Mouse (Mus musculus) heart, adult 2 months (tissue): Measurements from ENCODE around the gene Dnm2. TPM values are rescaled to one million over a fixed set of nuclear protein-coding genes. Genes with fewer than 3 reads are reported as not detected.

Source experiments
- DNase-seq, 2 experiments: peaks; one replicate each; pipeline ENCODE4 v3.0.0; 2021
- H3K27ac ChIP-seq: fragments of 200-600 bp; 2 replicates; pipeline ENCODE4 v1.8.1; 2022
- H3K27me3 ChIP-seq: fragments of 200-500 bp; 2 replicates; pipeline ENCODE4 v1.6.1; 2012; ENCODE audit warnings: mild to moderate bottlenecking, low read length, inconsistent platforms, mixed read lengths; ENCODE audit not compliant: control insufficient read depth, insufficient read depth
- H3K36me3 ChIP-seq: fragments of 200-500 bp; 2 replicates; pipeline ENCODE4 v1.6.1; 2012; ENCODE audit warnings: low read length, inconsistent platforms; ENCODE audit not compliant: control insufficient read depth, insufficient read depth
- H3K4me1 ChIP-seq: fragments of 200-500 bp; 2 replicates; pipeline ENCODE4 v1.6.1; 2011; ENCODE audit warnings: low read length; ENCODE audit not compliant: control insufficient read depth, insufficient read depth
- H3K4me3 ChIP-seq: fragments of 200-600 bp; 2 replicates; pipeline ENCODE4 v1.8.1; 2022
- H3K79me2 ChIP-seq: fragments of 200-500 bp; replicated peaks from 2 replicates; pipeline ENCODE4 v1.6.1; 2012; ENCODE audit warnings: mild to moderate bottlenecking, inconsistent platforms, low read length, moderate library complexity, mixed read lengths; ENCODE audit not compliant: control insufficient read depth, insufficient read depth
- H3K9ac ChIP-seq: fragments of 200-500 bp; 2 replicates; pipeline ENCODE4 v1.6.1; 2012; ENCODE audit warnings: low read depth, mild to moderate bottlenecking, control low read depth, inconsistent platforms, low read length, mixed read lengths
- CTCF ChIP-seq: fragments of 200-600 bp; IDR thresholded peaks from 2 replicates; pipeline ENCODE4 v1.8.1; 2022; ENCODE audit warnings: antibody characterized with exemption, mild to moderate bottlenecking, moderate library complexity
- EP300 ChIP-seq: fragments of 200-500 bp; IDR thresholded peaks from 2 replicates; pipeline ENCODE4 v1.6.1; 2011; ENCODE audit warnings: low read depth, low read length, control low read depth; ENCODE audit not compliant: insufficient read depth
- POLR2A ChIP-seq: fragments of 200-500 bp; IDR thresholded peaks from 2 replicates; pipeline ENCODE4 v1.6.1; 2011; ENCODE audit warnings: mild to moderate bottlenecking, low read depth, low read length, control low read depth; ENCODE audit not compliant: insufficient read depth
- WGBS: fragments of 180-500 bp; shearing (Covaris S2); methylation state at CpG from one replicate; pipeline ENCODE4 v1.1.7; 2018; 5-methylcytosine and 5-hydroxymethylcytosine counted together
- intact Hi-C: fragments of 180-260 bp; cut with DNase I; formaldehyde crosslinking; loops from one replicate; pipeline ENCODE4 v1.15.1; 2025
- polyA plus RNA-seq: library from polyadenylated mRNA; depleted of rRNA; stranded (reverse); fragments of >200 nt; gene quantifications from 2 replicates; pipeline ENCODE4 v1.2.3, GENCODE M21; 2012
- total RNA-seq, 2 experiments: library from RNA; stranded (reverse); gene quantifications; 2 replicates each; pipeline ENCODE4 v1.2.3; 2021

Gene Dnm2
- total and polyA plus RNA-seq, 3 experiments = 63.9 to 68.2 (median 64.8) TPM

- Histone ChIP-seq H3K9ac (no peak overlapping the region), H3K27me3 (no peaks in the 10 kb centered on the region), H3K4me3 (no peak overlapping the region), H3K36me3 (no peaks in the 10 kb centered on the region), H3K27ac (no peak overlapping the region), H3K79me2 (no peaks in the 10 kb centered on the region), H3K4me1 (no peaks in the 10 kb centered on the region)
- intact Hi-C loops = no loop called here
- TF ChIP-seq POLR2A (no peak), EP300 (no peak), CTCF (no peak)
- DNase-seq = no peak
- WGBS = 97% methylated on average over 8 of the region's 8 CpGs
These were observed 78.6 kb downstream of the Dnm2 start for GRCm38 (mm10) chr9:21503352-21503751.

- intact Hi-C loops = no loop called here
- no peak overlapping the region for H3K4me3 ChIP-seq
- no peak overlapping the region for H3K27ac ChIP-seq
- TF ChIP-seq CTCF = no peak
- no peak for TF ChIP-seq POLR2A
- TF ChIP-seq EP300 = no peak
- no peak for DNase-seq
- peaks cover 3% of the 10 kb centered on the region for H3K4me1 ChIP-seq
- H3K9ac ChIP-seq = no peak overlapping the region
- no peaks in the 10 kb centered on the region for H3K27me3 ChIP-seq
- no peaks in the 10 kb centered on the region for H3K36me3 ChIP-seq
- H3K79me2 ChIP-seq = no peaks in the 10 kb centered on the region
These were observed 81.1 kb downstream of the Dnm2 start for GRCm38 (mm10) chr9:21505767-21506166.

- H3K79me2 ChIP-seq = no peaks in the 10 kb centered on the region
- H3K27me3 ChIP-seq = no peaks in the 10 kb centered on the region
- no peak overlapping the region for H3K27ac ChIP-seq
- no peak overlapping the region for H3K9ac ChIP-seq
- TF ChIP-seq EP300 (no peak), POLR2A (no peak), CTCF (no peak)
- H3K4me3 ChIP-seq = no peak overlapping the region
- WGBS = 83% methylated on average over 15 of the region's 15 CpGs
- peaks cover 3% of the 10 kb centered on the region for H3K4me1 ChIP-seq
- H3K36me3 ChIP-seq = no peaks in the 10 kb centered on the region
- intact Hi-C loops = no loop called here
- no peak for DNase-seq
These were observed 83.2 kb downstream of the Dnm2 start for GRCm38 (mm10) chr9:21507753-21508430.

- Histone ChIP-seq H3K9ac (no peak overlapping the region), H3K4me1 (peaks cover 3% of the 10 kb centered on the region), H3K4me3 (no peak overlapping the region), H3K27ac (peak overlapping the region; percentile 97; the same call in 1 of the 2 replicates), H3K36me3 (no peaks in the 10 kb centered on the region), H3K27me3 (no peaks in the 10 kb centered on the region), H3K79me2 (no peaks in the 10 kb centered on the region)
- TF ChIP-seq CTCF = no peak
- no peak for TF ChIP-seq EP300
- no peak for TF ChIP-seq POLR2A
- 69% methylated on average over 7 of the region's 7 CpGs for WGBS
- no peak for DNase-seq
- intact Hi-C loops = no loop called here
These were observed 84.2 kb downstream of the Dnm2 start for GRCm38 (mm10) chr9:21508871-21509404.

- Histone ChIP-seq H3K4me1 (peaks cover 3% of the 10 kb centered on the region), H3K9ac (peak within 1 kb of the TSS; percentile 96), H3K4me3 (peak within 1 kb of the TSS; percentile 73), H3K36me3 (no peaks in the 10 kb centered on the region), H3K27ac (peak within 1 kb of the TSS; percentile 97), H3K27me3 (no peaks in the 10 kb centered on the region), H3K79me2 (no peaks in the 10 kb centered on the region)
- intact Hi-C loops = no loop called here
- peak; percentile 96 for DNase-seq
- under 1% methylated on average over 44 of the region's 44 CpGs for whole genome bisulfite sequencing
- TF ChIP-seq EP300 (peak; percentile 54; the same call in 1 of the 2 replicates), CTCF (no peak), POLR2A (peak; percentile 71)
These were observed 85.3 kb downstream of the Dnm2 start, which contains the start of gene Tmed1 for GRCm38 (mm10) chr9:21509772-21510688. Gene Tmed1 (minus strand): TSS chr9:21510252.

- TF ChIP-seq POLR2A (no peak), EP300 (no peak), CTCF (no peak)
- Histone ChIP-seq H3K36me3 (no peaks in the 10 kb centered on the region), H3K9ac (peak overlapping the region; percentile 47), H3K4me3 (peak overlapping the region; percentile 73), H3K79me2 (no peaks in the 10 kb centered on the region), H3K27ac (peak overlapping the region; percentile 97), H3K27me3 (no peaks in the 10 kb centered on the region), H3K4me1 (peaks cover 3% of the 10 kb centered on the region)
- WGBS = 2% methylated on average over 7 of the region's 7 CpGs
- intact Hi-C loops = no loop called here
- no peak for DNase-seq
These were observed 85.9 kb downstream of the Dnm2 start for GRCm38 (mm10) chr9:21510689-21511015.
